In the genomic region with DNA sequence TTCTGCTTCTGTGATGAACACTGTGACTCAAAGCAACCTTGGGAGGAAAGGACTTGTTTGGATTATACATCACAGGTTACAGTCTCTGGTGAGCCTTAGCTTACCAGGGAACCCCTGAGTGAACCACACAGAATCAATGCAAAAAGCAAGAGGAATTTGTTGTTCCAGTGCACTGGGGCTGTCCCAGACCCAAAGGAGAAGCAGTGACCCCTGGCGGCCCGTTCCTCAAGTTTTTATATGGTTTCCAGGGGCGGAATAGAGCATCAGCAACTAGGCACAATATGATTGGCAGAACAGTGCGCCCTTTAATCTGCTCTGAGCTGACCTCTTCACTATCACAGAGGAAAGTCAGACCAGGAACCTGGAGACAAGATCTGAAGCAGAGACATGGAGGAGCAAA, we compare ENCODE assay signal across 1 mouse cellular context.
TF ChIP-seq lines count a peak whose summit lies in the region.

No protein-coding gene starts in this region.

TF ChIP-seq in CH12.LX, 34 proteins besides CTCF, POLR2A, EP300 and RAD21:
- TF ChIP-seq ZKSCAN1 (IDR thresholded peaks at IDR 0.05; ENCODE audit: borderline replicate concordance, low read depth, low read length) (no peak), SMC3 (IDR thresholded peaks at IDR 0.05; ENCODE audit: low read depth, low read length) (peak; percentile 47)
TF ChIP-seq in CH12.LX: peak in this region for 1.
